Mouse (Mus musculus) embryonic fibroblast, embryonic 13.5 days (primary cell): Measurements from ENCODE around the gene Peli3. TPM values are rescaled to one million over a fixed set of nuclear protein-coding genes. Genes with fewer than 3 reads are reported as not detected.

Source experiments
- H3K27ac ChIP-seq: 2 replicates; pipeline ENCODE4 v1.5.1; 2012; ENCODE audit warnings: low read length, control low read depth, inconsistent platforms; ENCODE audit not compliant: insufficient read depth
- H3K4me1 ChIP-seq: 2 replicates; pipeline ENCODE4 v1.6.1; 2011; ENCODE audit warnings: low read length; ENCODE audit not compliant: control insufficient read depth, insufficient read depth
- H3K4me3 ChIP-seq: 2 replicates; pipeline ENCODE4 v1.5.1; 2011; ENCODE audit warnings: mild to moderate bottlenecking, control low read depth, low read length; ENCODE audit not compliant: insufficient read depth
- CTCF ChIP-seq: IDR thresholded peaks from 2 replicates; pipeline ENCODE4 v1.5.1; 2011; ENCODE audit warnings: mild to moderate bottlenecking, control low read depth, low read length, moderate library complexity, borderline replicate concordance; ENCODE audit not compliant: insufficient read depth
- POLR2A ChIP-seq: IDR thresholded peaks from 2 replicates; pipeline ENCODE4 v1.6.1; 2011; ENCODE audit warnings: low read depth, mild to moderate bottlenecking, control low read depth, low read length, moderate library complexity
- polyA plus RNA-seq: library from polyadenylated mRNA; stranded (reverse); fragments of >200 nt; gene quantifications from 2 replicates; pipeline ENCODE4 v1.2.4, GENCODE M21; 2011; ENCODE audit warnings: low read depth; ENCODE audit not compliant: missing spikeins, insufficient read length

The Peli3 gene
- polyA plus RNA-seq, 1 experiment = 2.5 TPM

- Histone ChIP-seq H3K4me1 (no peaks in the 10 kb centered on the region), H3K27ac (no peak overlapping the region), H3K4me3 (no peak overlapping the region)
- no peak for TF ChIP-seq CTCF
- no peak for TF ChIP-seq POLR2A
Measured at GRCm38 (mm10) chr19:4915924-4916603, 26.9 kb downstream of the Peli3 start.

- H3K27ac ChIP-seq = no peak overlapping the region
- H3K4me3 ChIP-seq = no peak overlapping the region
- TF ChIP-seq CTCF (no peak), POLR2A (no peak)
- no peaks in the 10 kb centered on the region for H3K4me1 ChIP-seq
Measured at GRCm38 (mm10) chr19:4909376-4909775, 33.6 kb downstream of the Peli3 start.

- no peak overlapping the region for H3K4me3 ChIP-seq
- no peak; the same call in 1 of the 2 replicates for TF ChIP-seq CTCF
- no peak for TF ChIP-seq POLR2A
Measured at GRCm38 (mm10) chr19:4908107-4908506, 34.8 kb downstream of the Peli3 start.

GRCm38 (mm10) chr19:4905979-4906794, 36.7 kb downstream of the Peli3 start, which contains the start of gene Bbs1:
TSS of gene Bbs1 (minus strand) at chr19:4906628.
- H3K27ac ChIP-seq = no peak within 1 kb of the TSS
- H3K4me3 ChIP-seq = peak within 1 kb of the TSS; percentile 93
- peak; percentile 26; the same call in 1 of the 2 replicates for TF ChIP-seq POLR2A
- TF ChIP-seq CTCF = no peak
- no peaks in the 10 kb centered on the region for H3K4me1 ChIP-seq

More at GRCm38 (mm10) chr19:4908107-4908506, 34.8 kb downstream of the Peli3 start:
- H3K27ac ChIP-seq = no peak overlapping the region
- H3K4me1 ChIP-seq = no peaks in the 10 kb centered on the region

GRCm38 (mm10) chr19:4899888-4900287, 43.0 kb downstream of the Peli3 start:
- no peak for TF ChIP-seq CTCF
- no peak for TF ChIP-seq POLR2A
- H3K4me1 ChIP-seq = no peaks in the 10 kb centered on the region
- no peak overlapping the region for H3K4me3 ChIP-seq
- no peak overlapping the region for H3K27ac ChIP-seq

- no peak overlapping the region for H3K27ac ChIP-seq
- no peaks in the 10 kb centered on the region for H3K4me1 ChIP-seq
- H3K4me3 ChIP-seq = no peak overlapping the region
- no peak for TF ChIP-seq POLR2A
Measured at GRCm38 (mm10) chr19:4898972-4899371, 44.0 kb downstream of the Peli3 start.

GRCm38 (mm10) chr19:4896780-4897520, 46.0 kb downstream of the Peli3 start:
- H3K27ac ChIP-seq = no peak overlapping the region
- H3K4me3 ChIP-seq = no peak overlapping the region
- H3K4me1 ChIP-seq = no peaks in the 10 kb centered on the region
- TF ChIP-seq POLR2A (no peak), CTCF (no peak)

GRCm38 (mm10) chr19:4891798-4892197, 51.1 kb downstream of the Peli3 start:
- TF ChIP-seq POLR2A (no peak), CTCF (no peak)
- no peaks in the 10 kb centered on the region for H3K4me1 ChIP-seq
- no peak overlapping the region for H3K4me3 ChIP-seq
- H3K27ac ChIP-seq = no peak overlapping the region

- Histone ChIP-seq H3K4me3 (no peak overlapping the region), H3K27ac (no peak overlapping the region), H3K4me1 (no peaks in the 10 kb centered on the region)
- TF ChIP-seq CTCF (no peak), POLR2A (no peak)
Measured at GRCm38 (mm10) chr19:4889791-4890190, 53.1 kb downstream of the Peli3 start.
